Mouse (Mus musculus) myocyte (in vitro differentiated cells): Measurements from ENCODE around the gene Tnip1.

Source experiments
- CEBPB ChIP-seq: IDR thresholded peaks from 2 replicates; pipeline ENCODE4 v1.6.1; 2011; ENCODE audit warnings: mild to moderate bottlenecking, moderate library complexity; ENCODE audit not compliant: poor library complexity, insufficient read depth, severe bottlenecking
- E2F4 ChIP-seq: IDR thresholded peaks from one replicate; pipeline ENCODE4 v1.6.1; 2011; ENCODE audit warnings: mild to moderate bottlenecking, control low read depth, moderate library complexity; ENCODE audit not compliant: insufficient read depth
- MYOG ChIP-seq, 3 experiments: IDR thresholded peaks; one replicate each; pipeline ENCODE4 v1.6.1; 2011; ENCODE audit warnings: control low read depth in 2 of 3, low read depth in 2 of 3, mild to moderate bottlenecking in 2 of 3; ENCODE audit not compliant: insufficient read length in 2 of 3, control insufficient read depth in 1 of 3, insufficient read depth in 1 of 3
- POLR2A ChIP-seq: IDR thresholded peaks from one replicate; pipeline ENCODE4 v1.6.1; 2011; ENCODE audit warnings: low read depth, mild to moderate bottlenecking, control low read depth, moderate library complexity; ENCODE audit not compliant: insufficient read length
- REST ChIP-seq: IDR thresholded peaks from one replicate; pipeline ENCODE4 v1.6.1; 2011; ENCODE audit warnings: mild to moderate bottlenecking, control low read depth, moderate library complexity; ENCODE audit not compliant: insufficient read depth, insufficient read length
- SRF ChIP-seq: IDR thresholded peaks from one replicate; pipeline ENCODE4 v1.6.1; 2011; ENCODE audit warnings: low read depth; ENCODE audit not compliant: control insufficient read depth, insufficient read length

DNA sequence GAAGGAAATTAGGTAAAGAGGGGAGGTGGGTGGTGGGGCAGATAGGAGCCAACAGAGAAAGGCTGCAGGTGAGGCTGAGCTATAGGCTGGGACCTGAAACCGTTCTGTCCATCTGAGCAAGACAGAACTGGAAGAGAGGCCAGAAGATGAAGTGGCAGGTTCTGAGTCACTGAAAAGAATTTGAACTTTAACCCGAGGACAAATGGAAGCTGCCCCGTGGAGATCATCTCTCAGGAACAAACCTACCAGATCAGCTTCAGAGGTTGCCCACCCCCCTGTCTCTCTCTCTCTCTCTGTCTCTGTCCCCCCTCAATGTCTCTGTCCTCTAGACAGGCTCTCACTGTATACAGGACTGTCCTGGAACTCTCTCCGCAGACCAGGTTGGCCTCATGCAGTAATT is 63.1 kb downstream of the Tnip1 start:
- TF ChIP-seq SRF, result no peak
- no peak for TF ChIP-seq POLR2A
- TF ChIP-seq MYOG (IDR thresholded peaks at IDR 0.05; ENCODE audit: control insufficient read depth in 1 of 3, insufficient read depth in 1 of 3, insufficient read length in 2 of 3, low read depth in 2 of 3), result no peak
- no peak for TF ChIP-seq CEBPB
- no peak for TF ChIP-seq E2F4
- TF ChIP-seq REST, result no peak
